Mouse (Mus musculus) urinary bladder, postnatal 4 days (tissue): Measurements from ENCODE around the gene Lhx1.

Experiments
- DNase-seq, 2 experiments: peaks; one replicate each; pipeline ENCODE4 v3.0.0; 2021 to 2022; ENCODE audit warnings: low spot score in 2 of 2

The Lhx1 gene

GRCm38 (mm10) chr11:84526976-84527860, 1.9 kb upstream of the Lhx1 start:
- no peak for DNase-seq

- DNase-seq, result no peak
These were observed 1.1 kb upstream of the Lhx1 start for GRCm38 (mm10) chr11:84526451-84526850.

- DNase-seq, result no peak
These were observed 644 bp downstream of the Lhx1 start for GRCm38 (mm10) chr11:84524511-84525270.

GRCm38 (mm10) chr11:84523841-84524510, 1.4 kb downstream of the Lhx1 start:
- DNase-seq, result no peak

- DNase-seq, result no peak
These were observed 2.0 kb downstream of the Lhx1 start for GRCm38 (mm10) chr11:84523321-84523831.

GRCm38 (mm10) chr11:84522577-84523320, 2.6 kb downstream of the Lhx1 start:
- DNase-seq, result peak in 1 of 2 experiments; percentile 38

GRCm38 (mm10) chr11:84521751-84522299, 3.5 kb downstream of the Lhx1 start:
- no peak for DNase-seq

GRCm38 (mm10) chr11:84521071-84521390, 4.3 kb downstream of the Lhx1 start:
- DNase-seq, result no peak

- DNase-seq, result no peak
These were observed 4.9 kb downstream of the Lhx1 start for GRCm38 (mm10) chr11:84520269-84521070.

- no peak for DNase-seq
These were observed 5.6 kb downstream of the Lhx1 start for GRCm38 (mm10) chr11:84519576-84520268.

- no peak for DNase-seq
These were observed 6.3 kb downstream of the Lhx1 start for GRCm38 (mm10) chr11:84519036-84519435.

GRCm38 (mm10) chr11:84518261-84518660, 7.1 kb downstream of the Lhx1 start:
- no peak for DNase-seq

GRCm38 (mm10) chr11:84517431-84517830, 7.9 kb downstream of the Lhx1 start:
- no peak for DNase-seq

- DNase-seq, result no peak
These were observed 8.7 kb downstream of the Lhx1 start for GRCm38 (mm10) chr11:84516501-84517240.

GRCm38 (mm10) chr11:84513171-84514116, 11.9 kb downstream of the Lhx1 start, which contains the start of gene Aatf:
Gene Aatf, minus strand, starts transcription at chr11:84513522.
- DNase-seq, result peak; percentile 94 to 95

GRCm38 (mm10) chr11:84512031-84512430, 13.3 kb downstream of the Lhx1 start:
- DNase-seq, result no peak

- no peak for DNase-seq
These were observed 21.0 kb downstream of the Lhx1 start for GRCm38 (mm10) chr11:84504296-84504695.

GRCm38 (mm10) chr11:84497944-84498343, 27.4 kb downstream of the Lhx1 start:
- DNase-seq, result no peak
